Mouse (Mus musculus) brain, embryonic 14.5 days (tissue): ENCODE results near the gene Xpot.

ENCODE experiments used
- CTCF ChIP-seq: fragments of 200-500 bp; IDR thresholded peaks from 2 replicates; pipeline ENCODE4 v1.5.1; 2012; ENCODE audit warnings: inconsistent platforms, mild to moderate bottlenecking, moderate library complexity, borderline replicate concordance; ENCODE audit not compliant: insufficient read depth, insufficient read length; ENCODE audit errors: extremely low read depth
- POLR2A ChIP-seq: fragments of 200-500 bp; IDR thresholded peaks from 2 replicates; pipeline ENCODE4 v1.6.1; 2012; ENCODE audit warnings: mild to moderate bottlenecking, inconsistent platforms, borderline replicate concordance; ENCODE audit not compliant: poor library complexity, insufficient read depth, insufficient read length, severe bottlenecking; ENCODE audit errors: extremely low read depth

DNA sequence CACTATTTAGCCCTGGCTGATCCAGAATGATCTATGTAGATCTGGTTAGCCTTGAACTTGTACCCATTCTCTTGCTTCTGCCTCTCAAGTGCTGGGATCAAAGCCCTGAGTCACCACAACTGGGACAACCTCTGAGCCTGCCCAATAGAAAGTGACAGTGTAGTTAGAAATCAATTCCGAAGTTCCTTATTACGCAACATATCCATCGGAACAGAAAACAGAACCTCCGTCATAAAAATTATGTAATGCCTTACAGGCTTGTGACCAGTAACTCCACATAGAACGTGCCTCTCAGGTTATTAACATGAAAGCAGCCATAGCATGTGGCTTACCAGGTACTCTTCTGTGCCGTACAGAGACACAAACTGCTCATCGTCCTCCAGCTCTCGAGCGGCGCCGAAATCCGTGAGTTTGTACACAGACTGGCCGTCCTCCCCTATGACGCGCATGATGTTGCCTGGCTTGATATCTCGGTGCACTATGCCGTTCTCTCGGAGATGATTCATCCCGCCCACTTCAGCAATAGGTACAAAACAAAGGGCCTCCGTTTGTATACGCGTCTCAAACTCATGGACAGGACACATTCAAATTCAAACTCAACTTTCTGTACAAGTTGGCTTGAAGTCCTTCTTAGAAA lies 54.5 kb downstream of the Xpot start:
- TF ChIP-seq CTCF (no peak), POLR2A (no peak)
